Mouse (Mus musculus): ENCODE measurements around the gene Git1.

- no peak for TF ChIP-seq GATA1 (IDR thresholded peaks at IDR 0.05; ENCODE audit: borderline replicate concordance, low read length)
- TF ChIP-seq CTCF (IDR thresholded peaks at IDR 0.05; ENCODE audit: low read depth, low read length), result no peak
- TF ChIP-seq POLR2AphosphoS5 (IDR thresholded peaks at IDR 0.05; ENCODE audit: insufficient replicate concordance, low read depth, low read length), result no peak
- TF ChIP-seq TAL1 (conservative IDR thresholded peaks at IDR 0.05; ENCODE audit: low read depth, low read length), result no peak
Measured at GRCm38 (mm10) chr11:77493512-77494343, at the start of gene Git1.
